8 mouse cellular contexts compared by ENCODE assay signal in genomic region chr7:25385850-25386555, GRCm38 (mm10). TPM values are rescaled to one million over a fixed set of nuclear protein-coding genes. Genes with fewer than 3 reads are reported as not detected.
DNase-seq lines count a peak whose midpoint lies in the region; ATAC-seq lines count a peak whose summit lies in the region.

No protein-coding gene starts in this region.

- intact Hi-C loops in heart, postnatal 36 days (cut with DNase I), result no loop called here

- no peak for ATAC-seq in kidney, embryonic 14.5 days (ENCODE audit: low FRiP score, low TSS enrichment)
- peak; percentile 29; the same call in 1 of the 2 replicates for ATAC-seq in liver, embryonic 13.5 days (ENCODE audit: low read depth)
- ATAC-seq in neutrophil, adult 5-6 weeks (ENCODE audit: extremely low read depth, insufficient number of reproducible peaks, low FRiP score, poor library complexity, severe bottlenecking), result peak; percentile 80

- H3K4me2 ChIP-seq in kidney, embryonic 14.5 days (replicated peaks; ENCODE audit: low read depth, low read length), result no peak overlapping the region
- H3K4me2 ChIP-seq in liver, embryonic 13.5 days, result peak overlapping the region; percentile 31

- H3K9me3 ChIP-seq in kidney, embryonic 14.5 days (ENCODE audit: control insufficient read depth, low read length), result no peaks in the 10 kb centered on the region
- no peaks in the 10 kb centered on the region for H3K9me3 ChIP-seq in liver, embryonic 13.5 days (replicated peaks)

- no peak overlapping the region for H3K9ac ChIP-seq in kidney, embryonic 14.5 days (ENCODE audit: low read depth, low read length)
- H3K9ac ChIP-seq in liver, embryonic 13.5 days, result peak overlapping the region; percentile 30; the same call in 1 of the 2 replicates

- no peaks in the 10 kb centered on the region; the same call in 1 of the 2 replicates for H3K4me1 ChIP-seq in kidney, embryonic 14.5 days (ENCODE audit: control insufficient read depth, insufficient read depth, low read length)
- H3K4me1 ChIP-seq in liver, embryonic 13.5 days (replicated peaks), result peaks cover 59% of the 10 kb centered on the region

- H3K4me3 ChIP-seq in kidney, embryonic 14.5 days (ENCODE audit: low read length), result no peak overlapping the region
- no peak overlapping the region for H3K4me3 ChIP-seq in liver, embryonic 13.5 days (replicated peaks)

- peaks cover 46% of the 10 kb centered on the region for H3K36me3 ChIP-seq in kidney, embryonic 14.5 days (ENCODE audit: control insufficient read depth, insufficient read depth, low read length)
- peaks cover 21% of the 10 kb centered on the region; the same call in 1 of the 2 replicates for H3K36me3 ChIP-seq in liver, embryonic 13.5 days

- H3K27me3 ChIP-seq in kidney, embryonic 14.5 days (ENCODE audit: control insufficient read depth, insufficient read depth, low read length), result no peaks in the 10 kb centered on the region
- no peaks in the 10 kb centered on the region for H3K27me3 ChIP-seq in liver, embryonic 13.5 days

- WGBS in kidney, embryonic 14.5 days, result 79% methylated on average over 12 of the region's 12 CpGs
- WGBS in liver, embryonic 13.5 days (ENCODE audit: insufficient replicate concordance), result 28% methylated on average over 12 of the region's 12 CpGs

- no peak overlapping the region for H3K27ac ChIP-seq in kidney, embryonic 14.5 days (ENCODE audit: low read depth, low read length)
- H3K27ac ChIP-seq in liver, embryonic 13.5 days, result peak overlapping the region; percentile 61

- peak; percentile 96 for DNase-seq in kidney, adult 11 months
- DNase-seq in Muller cell, postnatal 12 days (ENCODE audit: inconsistent ontology term), result peak; percentile 85
- peak; percentile 88 to 91 for DNase-seq in cerebellum, postnatal 25 days
- peak; percentile 89 to 92 for DNase-seq in heart, postnatal 36 days
- DNase-seq in liver, embryonic 13.5 days, result no peak
- DNase-seq in right cerebral cortex, postnatal 36 days (ENCODE audit: low spot score in 2 of 2), result no peak

RNA-seq across cellular contexts. Expression of gene Lipe, which starts 12.5 kb away (rescaled TPM):
- 5.3 and 6.8 TPM in 2 replicates for polyA plus RNA-seq in kidney, embryonic 14.5 days (2014; fragmentation: Nextera tagmentation; extraction: Ambion mirVana)
- total RNA-seq in heart, postnatal 36 days (2021), result 10 to 100 TPM; 53.3 to 57.8 TPM
- polyA plus RNA-seq in liver, embryonic 13.5 days (2015; fragmentation: Nextera tagmentation; extraction: Ambion mirVana), result 2.4 and 2.7 TPM in 2 replicates
- total RNA-seq in neutrophil, adult 5-6 weeks (2017), result 26.2 and 29.1 TPM in 2 replicates

RNA-seq across cellular contexts. Expression of gene Cnfn, which starts 16.5 kb away (rescaled TPM):
- not detected in 2 replicates for polyA plus RNA-seq in kidney, embryonic 14.5 days (2014; fragmentation: Nextera tagmentation; extraction: Ambion mirVana)
- not detected for total RNA-seq in heart, postnatal 36 days (2021)
- polyA plus RNA-seq in liver, embryonic 13.5 days (2015; fragmentation: Nextera tagmentation; extraction: Ambion mirVana), result 0.15 TPM in 1 of 2 replicates, not detected in the other
- total RNA-seq in neutrophil, adult 5-6 weeks (2017), result not detected in 2 replicates

RNA-seq across cellular contexts. Expression of gene Cxcl17, which starts 26.7 kb away (rescaled TPM):
- polyA plus RNA-seq in kidney, embryonic 14.5 days (2014; fragmentation: Nextera tagmentation; extraction: Ambion mirVana), result 0.27 and 0.30 TPM in 2 replicates
- total RNA-seq in heart, postnatal 36 days (2021), result not detected
- not detected in 2 replicates for polyA plus RNA-seq in liver, embryonic 13.5 days (2015; fragmentation: Nextera tagmentation; extraction: Ambion mirVana)
- not detected in 2 replicates for total RNA-seq in neutrophil, adult 5-6 weeks (2017)

Comparison
In these comparisons a context has a peak if more than half of its experiments do, and no peak if none do; other contexts are left out.
1. DNase-seq: peak in kidney, adult 11 months (single experiment), Muller cell, postnatal 12 days (single experiment), cerebellum, postnatal 25 days (2 of 2) and heart, postnatal 36 days (2 of 2); none in liver, embryonic 13.5 days (single experiment) and right cerebral cortex, postnatal 36 days (0 of 2).